Mouse (Mus musculus): Measurements from ENCODE around the gene Dis3. TPM values are rescaled to one million over a fixed set of nuclear protein-coding genes. Genes with fewer than 3 reads are reported as not detected.

Dis3 gene
- polyA plus RNA-seq, 1 experiment from 2014 or later, result 25.9 TPM

DNA sequence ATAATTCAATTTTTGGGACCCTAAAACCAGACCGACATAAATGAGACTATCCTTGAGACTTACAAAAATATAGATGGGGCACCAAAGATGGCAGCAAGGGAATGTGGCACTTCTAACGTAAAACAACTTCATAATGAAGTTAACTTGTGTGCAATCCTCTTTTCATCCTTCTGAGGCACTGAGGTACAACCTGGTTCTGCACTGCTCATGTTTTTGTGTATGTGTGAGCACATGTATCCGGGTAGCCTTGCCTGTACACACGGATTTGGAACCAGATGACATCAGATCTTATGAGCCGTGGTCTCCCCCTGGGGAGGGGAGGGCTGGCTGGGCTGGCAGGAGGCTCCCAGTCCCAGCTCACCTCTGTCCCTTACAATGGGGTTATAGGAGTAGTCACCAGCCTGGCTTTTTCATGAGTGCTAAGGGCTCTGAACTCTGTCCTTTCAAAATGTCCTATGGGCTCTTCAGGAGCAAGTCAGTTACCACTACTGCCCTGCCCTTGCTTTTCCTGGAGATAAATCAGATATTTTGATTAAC lies 68.2 kb downstream of the Dis3 start:
- Histone ChIP-seq H3K9ac (replicated peaks) (no peak overlapping the region), H3K4me3 (replicated peaks) (no peak overlapping the region), H3K27ac (no peak overlapping the region), H3K9me3 (no peaks in the 10 kb centered on the region), H3K4me1 (replicated peaks) (peaks cover 6% of the 10 kb centered on the region), H3K4me2 (replicated peaks) (no peak overlapping the region), H3K27me3 (no peaks in the 10 kb centered on the region), H3K36me3 (peaks cover 17% of the 10 kb centered on the region)
- 84% methylated on average over 5 of the region's 5 CpGs for WGBS
- peak; percentile 40; the same call in 1 of the 2 replicates for ATAC-seq

DNA sequence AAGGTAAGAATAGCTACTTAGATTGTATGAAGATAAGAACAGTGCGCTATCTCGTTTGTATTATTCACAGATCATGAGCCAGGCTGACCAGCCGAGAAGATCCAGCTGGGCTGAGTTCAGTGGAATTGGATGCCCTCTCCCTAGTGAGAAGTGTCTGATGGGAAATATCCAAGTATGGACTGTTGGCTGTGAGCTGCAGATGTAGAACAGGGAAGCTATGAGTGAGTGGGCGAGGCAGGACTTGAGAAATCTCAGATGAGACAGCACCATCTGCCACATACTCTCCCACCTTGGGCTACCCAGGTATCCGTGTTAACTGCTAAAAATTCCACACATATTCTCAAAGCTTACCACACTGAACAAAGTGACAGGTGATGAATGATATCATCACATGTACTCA lies 69.6 kb downstream of the Dis3 start:
- Histone ChIP-seq H3K36me3 (peaks cover 13% of the 10 kb centered on the region), H3K4me3 (replicated peaks) (no peak overlapping the region), H3K9me3 (no peaks in the 10 kb centered on the region), H3K27me3 (no peaks in the 10 kb centered on the region), H3K4me2 (replicated peaks) (no peak overlapping the region), H3K9ac (replicated peaks) (no peak overlapping the region), H3K4me1 (replicated peaks) (peaks cover 6% of the 10 kb centered on the region), H3K27ac (no peak overlapping the region)
- WGBS, result 84% methylated on average over 5 of the region's 5 CpGs
- no peak for ATAC-seq

Other genes starting within 250 kb of the Dis3 start
- 1.2 and 2.2 TPM in 2 replicates for gene Rpl36a-ps1, start 105.5 kb downstream of the Dis3 start, polyA plus RNA-seq (2015; fragmentation: Nextera tagmentation; extraction: Ambion mirVana)
- 134 and 147 TPM in 2 replicates for gene Mzt1, start 53.6 kb downstream of the Dis3 start, polyA plus RNA-seq (2015; fragmentation: Nextera tagmentation; extraction: Ambion mirVana)
- gene Bora, start 53.5 kb downstream of the Dis3 start, polyA plus RNA-seq (2015; fragmentation: Nextera tagmentation; extraction: Ambion mirVana), result 27.0 and 31.6 TPM in 2 replicates
- 19.7 and 21.2 TPM in 2 replicates for gene Pibf1, start 346 bp downstream of the Dis3 start, polyA plus RNA-seq (2015; fragmentation: Nextera tagmentation; extraction: Ambion mirVana)
- gene Klf5, start 198.9 kb upstream of the Dis3 start, polyA plus RNA-seq (2015; fragmentation: Nextera tagmentation; extraction: Ambion mirVana), result 2.4 TPM in 2 replicates